Mouse (Mus musculus) liver, postnatal 0 days (tissue): ENCODE measurements around the gene 4933415A04Rik. TPM values are rescaled to one million over a fixed set of nuclear protein-coding genes. Genes with fewer than 3 reads are reported as not detected.

Experiments used
- ATAC-seq: fragments of 200-750 bp; cut with Nextera tagmentation; 2 replicates; pipeline ENCODE4 v1.8.0; 2017; ENCODE audit warnings: mild to moderate bottlenecking, moderate library complexity
- DNase-seq: peaks from one replicate; pipeline ENCODE4 v3.0.0-alpha.2; 2016
- H3K27ac ChIP-seq: fragments of 300-500 bp; sonication (generic); 2 replicates; pipeline ENCODE4 v1.5.1; 2014; ENCODE audit warnings: antibody characterized with exemption, moderate library complexity, mild to moderate bottlenecking, low read depth
- H3K27me3 ChIP-seq: fragments of 300-500 bp; sonication (generic); 2 replicates; pipeline ENCODE4 v1.6.1; 2014; ENCODE audit warnings: low read length, control low read depth, mixed read lengths; ENCODE audit not compliant: insufficient read depth
- H3K36me3 ChIP-seq: fragments of 300-500 bp; sonication (generic); replicated peaks from 2 replicates; pipeline ENCODE4 v1.6.1; 2014; ENCODE audit warnings: mild to moderate bottlenecking, control low read depth, low read length, moderate library complexity, mixed read lengths; ENCODE audit not compliant: insufficient read depth
- H3K4me1 ChIP-seq: fragments of 300-500 bp; sonication (generic); 2 replicates; pipeline ENCODE4 v1.6.1; 2014; ENCODE audit warnings: antibody characterized with exemption, mild to moderate bottlenecking, control low read depth; ENCODE audit not compliant: insufficient read depth
- H3K4me2 ChIP-seq: fragments of 300-500 bp; sonication (generic); 2 replicates; pipeline ENCODE4 v1.6.1; 2014; ENCODE audit warnings: low read depth, mild to moderate bottlenecking, low read length, moderate library complexity, mixed read lengths
- H3K4me3 ChIP-seq: fragments of 300-500 bp; sonication (generic); 2 replicates; pipeline ENCODE4 v1.5.1; 2014; ENCODE audit warnings: low read depth, low read length
- H3K9ac ChIP-seq: fragments of 300-500 bp; sonication (generic); replicated peaks from 2 replicates; pipeline ENCODE4 v1.6.1; 2014; ENCODE audit warnings: mild to moderate bottlenecking, moderate library complexity
- H3K9me3 ChIP-seq: fragments of 300-500 bp; sonication (generic); 2 replicates; pipeline ENCODE4 v1.6.1; 2016; ENCODE audit warnings: mild to moderate bottlenecking, control low read depth, low read length, mixed read lengths
- CTCF ChIP-seq: sonication (generic); IDR thresholded peaks from 2 replicates; pipeline ENCODE4 v1.5.1; 2016; ENCODE audit warnings: antibody characterized with exemption, low read depth
- EP300 ChIP-seq: IDR thresholded peaks from 2 replicates; pipeline ENCODE4 v1.6.1; 2016; ENCODE audit warnings: antibody characterized with exemption, low read depth, mild to moderate bottlenecking
- WGBS: fragments of 180-500 bp; shearing (Covaris S2); extraction: QIAGEN DNeasy Blood & Tissue Kit; methylation state at CpG from one replicate; pipeline ENCODE4 v1.1.7; 2014; ENCODE audit not compliant: insufficient replicate concordance; 5-methylcytosine and 5-hydroxymethylcytosine counted together
- polyA plus RNA-seq: library from polyadenylated mRNA; unstranded; fragments of >200 nt; fragmentation: Nextera tagmentation; extraction: Ambion mirVana; gene quantifications from 2 replicates; pipeline ENCODE4 v1.2.1, GENCODE M21; 2015

Gene 4933415A04Rik
- polyA plus RNA-seq, 1 experiment from 2014 or later = 0.51 TPM

DNA sequence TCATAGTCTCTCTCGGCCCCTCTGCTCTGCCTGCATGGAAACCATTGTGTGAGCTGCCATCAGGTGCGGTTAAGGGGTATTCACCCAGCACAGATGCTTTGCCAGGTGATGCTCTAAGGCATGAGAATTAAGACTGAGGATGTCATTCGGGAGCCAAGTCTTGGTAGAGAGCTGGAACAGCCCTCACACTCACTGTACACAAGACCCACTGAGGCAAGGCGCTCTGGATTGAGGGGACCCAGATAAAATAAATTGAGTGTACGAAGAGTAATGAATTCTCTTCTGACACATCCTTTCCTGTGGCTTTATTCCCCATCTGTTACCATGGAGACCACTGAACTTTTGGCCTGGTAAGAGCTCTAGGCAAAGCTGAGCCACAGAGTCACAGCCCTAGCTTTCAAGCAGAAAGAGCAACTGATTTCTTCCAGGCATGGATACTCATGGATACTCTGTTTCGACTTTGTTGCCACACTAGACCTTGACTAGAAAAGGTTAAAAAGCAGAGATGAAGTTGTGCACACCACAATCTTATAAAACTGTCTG, 2.8 kb downstream of the 4933415A04Rik start:
- 64% methylated on average over 6 of the region's 6 CpGs for WGBS
- H3K4me1 ChIP-seq = no peaks in the 10 kb centered on the region
- H3K4me2 ChIP-seq = no peak overlapping the region
- H3K27ac ChIP-seq = no peak overlapping the region
- H3K9me3 ChIP-seq = no peaks in the 10 kb centered on the region
- no peaks in the 10 kb centered on the region for H3K27me3 ChIP-seq
- TF ChIP-seq EP300 (no peak), CTCF (no peak)
- H3K9ac ChIP-seq = no peak overlapping the region
- no peak for DNase-seq
- no peak for ATAC-seq
- no peak overlapping the region for H3K4me3 ChIP-seq
- H3K36me3 ChIP-seq = no peaks in the 10 kb centered on the region

DNA sequence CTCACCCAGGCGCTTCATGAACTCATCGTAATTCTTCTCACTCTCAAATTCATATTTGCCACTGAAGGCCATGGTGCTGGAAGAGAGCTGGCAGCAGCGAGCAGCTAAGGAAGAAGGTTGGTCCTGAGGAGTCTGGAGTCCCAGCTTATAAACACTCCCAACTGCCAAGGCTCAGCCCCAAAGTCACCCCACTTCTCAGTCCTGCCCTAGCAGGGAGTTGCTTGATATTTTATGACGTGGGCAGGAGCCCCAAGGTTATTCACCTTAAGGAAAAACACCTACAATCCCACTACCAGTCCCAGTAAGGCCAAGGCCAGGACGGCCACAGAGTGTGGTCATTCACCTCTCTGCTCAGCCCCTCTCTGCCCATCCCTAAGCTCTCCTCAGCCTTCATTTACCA, 14.6 kb downstream of the 4933415A04Rik start, which contains the start of gene Fabp6:
Gene Fabp6 (minus strand): TSS at position 101 of the 400 bp plus-strand sequence.
- no peak for DNase-seq
- Histone ChIP-seq H3K9ac (no peak within 1 kb of the TSS), H3K27ac (no peak within 1 kb of the TSS), H3K27me3 (no peaks in the 10 kb centered on the region), H3K4me1 (no peaks in the 10 kb centered on the region), H3K4me3 (no peak within 1 kb of the TSS), H3K36me3 (no peaks in the 10 kb centered on the region), H3K4me2 (no peak within 1 kb of the TSS), H3K9me3 (no peaks in the 10 kb centered on the region)
- TF ChIP-seq CTCF = no peak
- no peak for TF ChIP-seq EP300
- no peak for ATAC-seq
- 68% methylated on average over 5 of the region's 5 CpGs for WGBS

DNA sequence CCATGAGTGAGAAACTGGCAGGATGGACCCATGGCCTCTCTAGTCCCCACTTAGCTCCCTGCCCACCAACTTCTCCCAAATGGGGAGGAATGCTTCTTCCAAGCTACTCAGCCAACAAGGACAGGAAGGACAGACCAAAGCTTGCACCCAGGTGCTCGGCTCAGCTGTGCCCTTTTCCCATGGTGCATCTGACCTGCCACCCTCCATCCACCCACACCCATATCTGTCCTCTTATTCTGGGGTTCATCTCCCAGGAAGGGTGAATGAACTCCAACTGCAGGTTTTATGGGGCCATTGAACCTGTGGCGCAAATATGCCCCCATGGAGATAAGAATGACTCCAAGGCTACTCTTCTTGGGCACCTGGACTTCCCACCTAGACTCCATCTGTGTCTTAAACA, 17.4 kb downstream of the 4933415A04Rik start:
- no peak for DNase-seq
- no peaks in the 10 kb centered on the region for H3K9me3 ChIP-seq
- H3K27ac ChIP-seq = no peak overlapping the region
- ATAC-seq = no peak
- TF ChIP-seq CTCF (no peak), EP300 (no peak)
- no peak overlapping the region for H3K9ac ChIP-seq
- no peaks in the 10 kb centered on the region for H3K4me1 ChIP-seq
- H3K36me3 ChIP-seq = no peaks in the 10 kb centered on the region
- H3K4me2 ChIP-seq = no peak overlapping the region
- no peak overlapping the region for H3K4me3 ChIP-seq
- H3K27me3 ChIP-seq = no peaks in the 10 kb centered on the region
- WGBS = 80% methylated on average over 2 of the region's 2 CpGs

DNA sequence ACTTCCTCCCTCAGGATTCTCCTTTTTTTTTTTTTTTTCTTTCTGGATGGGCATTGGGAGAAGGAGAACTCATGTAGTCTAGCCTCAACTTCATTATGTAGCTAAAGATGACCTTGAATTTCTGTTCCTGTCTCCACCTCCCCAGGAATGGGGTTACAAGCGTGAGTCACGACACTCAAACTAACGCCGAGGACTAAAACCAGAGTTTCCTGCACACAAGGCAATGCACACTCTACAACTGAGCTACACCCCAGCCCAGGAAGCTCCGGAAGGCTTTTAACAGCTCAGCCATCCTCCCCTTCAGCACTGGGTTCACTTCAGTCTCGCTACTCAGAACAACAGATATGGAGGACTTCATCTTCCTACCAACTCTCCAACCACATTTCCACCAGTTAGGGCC, 18.1 kb downstream of the 4933415A04Rik start:
- H3K4me1 ChIP-seq = no peaks in the 10 kb centered on the region
- no peak for DNase-seq
- no peak overlapping the region for H3K4me2 ChIP-seq
- H3K9ac ChIP-seq = no peak overlapping the region
- TF ChIP-seq CTCF = no peak
- TF ChIP-seq EP300 = no peak
- no peaks in the 10 kb centered on the region for H3K27me3 ChIP-seq
- no peak overlapping the region for H3K27ac ChIP-seq
- H3K36me3 ChIP-seq = no peaks in the 10 kb centered on the region
- H3K4me3 ChIP-seq = no peak overlapping the region
- ATAC-seq = no peak
- 64% methylated on average over 6 of the region's 6 CpGs for WGBS
- H3K9me3 ChIP-seq = no peaks in the 10 kb centered on the region

DNA sequence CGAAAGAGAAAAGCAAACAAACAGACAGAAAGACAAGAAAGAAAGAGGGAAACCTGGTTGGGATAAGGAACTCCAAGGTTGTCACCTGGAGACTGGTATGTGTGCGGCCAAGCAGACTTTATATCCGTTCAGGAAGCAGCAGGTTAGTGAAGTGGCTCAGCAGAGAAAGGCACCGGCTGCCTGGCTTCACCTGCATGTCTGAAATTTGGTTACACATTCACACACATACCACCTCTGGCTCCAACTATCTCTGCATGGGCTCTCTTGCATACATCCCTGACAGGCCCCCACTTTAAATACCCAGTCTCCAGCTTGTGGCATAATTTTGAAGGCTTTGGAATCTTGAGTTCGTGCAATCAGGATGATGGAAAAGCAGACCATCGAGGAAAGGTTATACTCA, 19.0 kb downstream of the 4933415A04Rik start:
- Histone ChIP-seq H3K27me3 (no peaks in the 10 kb centered on the region), H3K4me2 (no peak overlapping the region), H3K4me3 (no peak overlapping the region), H3K4me1 (no peaks in the 10 kb centered on the region), H3K9ac (no peak overlapping the region), H3K9me3 (no peaks in the 10 kb centered on the region), H3K27ac (no peak overlapping the region), H3K36me3 (no peaks in the 10 kb centered on the region)
- TF ChIP-seq EP300 = no peak
- TF ChIP-seq CTCF = no peak
- 78% methylated on average over 6 of the region's 6 CpGs for WGBS
- no peak for DNase-seq
- ATAC-seq = no peak

DNA sequence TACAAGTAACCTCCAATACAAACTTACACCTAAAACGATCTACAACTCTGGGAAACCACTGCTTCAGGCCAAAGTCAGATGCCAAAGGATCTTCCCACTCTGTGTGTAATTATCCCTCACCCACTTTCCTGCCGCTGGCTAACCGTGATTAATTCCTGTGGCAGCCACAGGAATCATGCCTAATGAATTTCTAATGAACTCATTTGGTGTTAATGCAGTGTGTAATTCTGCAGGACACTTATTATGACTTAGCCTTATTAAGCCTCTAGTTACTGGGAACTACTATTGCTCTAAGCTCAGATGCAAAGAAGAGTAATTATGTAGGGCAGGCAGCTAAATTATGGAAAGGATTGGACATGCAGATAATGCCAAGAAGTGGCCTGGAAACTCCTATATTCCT, 21.6 kb downstream of the 4933415A04Rik start:
- no peaks in the 10 kb centered on the region for H3K9me3 ChIP-seq
- no peaks in the 10 kb centered on the region for H3K36me3 ChIP-seq
- TF ChIP-seq EP300 (no peak), CTCF (no peak)
- DNase-seq (no peak), ATAC-seq (no peak)
- no peak overlapping the region for H3K4me2 ChIP-seq
- no peak overlapping the region for H3K9ac ChIP-seq
- no peak overlapping the region for H3K27ac ChIP-seq
- H3K4me1 ChIP-seq = no peaks in the 10 kb centered on the region
- 71% methylated on average over 3 of the region's 3 CpGs for WGBS
- no peaks in the 10 kb centered on the region for H3K27me3 ChIP-seq
- no peak overlapping the region for H3K4me3 ChIP-seq
